Mouse (Mus musculus) intestine, postnatal 0 days (tissue): ENCODE data around the gene Gm14190. TPM values are rescaled to one million over a fixed set of nuclear protein-coding genes. Genes with fewer than 3 reads are reported as not detected.
"Not testable (repeated sequence)": the region's sequence is repeated elsewhere in the genome, so short reads cannot be mapped to it uniquely, and the experiment has no call there.

Experiments
- ATAC-seq: fragments of 200-750 bp; cut with Nextera tagmentation; 2 replicates; pipeline ENCODE4 v1.8.0; 2017; ENCODE audit warnings: mild to moderate bottlenecking, moderate TSS enrichment, moderate library complexity
- H3K27ac ChIP-seq: fragments of 300-500 bp; sonication (generic); 2 replicates; pipeline ENCODE4 v1.5.1; 2014; ENCODE audit warnings: mild to moderate bottlenecking, low read depth, low read length, moderate library complexity
- H3K27me3 ChIP-seq: fragments of 300-500 bp; sonication (generic); replicated peaks from 2 replicates; pipeline ENCODE4 v1.6.1; 2014; ENCODE audit warnings: low read length, mixed read lengths; ENCODE audit not compliant: control insufficient read depth, insufficient read depth
- H3K36me3 ChIP-seq: fragments of 300-500 bp; sonication (generic); 2 replicates; pipeline ENCODE4 v1.6.1; 2014; ENCODE audit warnings: mild to moderate bottlenecking, moderate library complexity; ENCODE audit not compliant: control insufficient read depth, insufficient read depth
- H3K4me1 ChIP-seq: fragments of 300-500 bp; sonication (generic); replicated peaks from 2 replicates; pipeline ENCODE4 v1.6.1; 2014; ENCODE audit warnings: antibody characterized with exemption, low read length, mixed read lengths; ENCODE audit not compliant: control insufficient read depth, insufficient read depth
- H3K4me2 ChIP-seq: fragments of 300-500 bp; sonication (generic); replicated peaks from 2 replicates; pipeline ENCODE4 v1.6.1; 2014; ENCODE audit warnings: low read depth, mild to moderate bottlenecking, moderate library complexity
- H3K4me3 ChIP-seq: fragments of 300-500 bp; sonication (generic); 2 replicates; pipeline ENCODE4 v1.5.1; 2014; ENCODE audit warnings: low read depth, low read length
- H3K9ac ChIP-seq: fragments of 300-500 bp; sonication (generic); 2 replicates; pipeline ENCODE4 v1.6.1; 2014; ENCODE audit warnings: mild to moderate bottlenecking, low read depth, low read length
- H3K9me3 ChIP-seq: fragments of 300-500 bp; sonication (generic); 2 replicates; pipeline ENCODE4 v1.6.1; 2016; ENCODE audit warnings: mixed run types; ENCODE audit not compliant: control insufficient read depth
- CTCF ChIP-seq: sonication (generic); IDR thresholded peaks from 2 replicates; pipeline ENCODE4 v1.5.1; 2016; ENCODE audit warnings: low read depth, mild to moderate bottlenecking, control low read depth, antibody characterized with exemption, moderate library complexity
- WGBS: fragments of 180-500 bp; shearing (Covaris S2); extraction: QIAGEN DNeasy Blood & Tissue Kit; methylation state at CpG from one replicate; pipeline ENCODE4 v1.1.7; 2014; 5-methylcytosine and 5-hydroxymethylcytosine counted together
- polyA plus RNA-seq: library from polyadenylated mRNA; unstranded; fragments of >200 nt; fragmentation: Nextera tagmentation; extraction: Ambion mirVana; gene quantifications from 2 replicates; pipeline ENCODE4 v1.2.1, GENCODE M21; 2015

Gm14190 gene
- polyA plus RNA-seq, 1 experiment from 2014 or later = not detected

- no peak overlapping the region for H3K27ac ChIP-seq
- H3K9me3 ChIP-seq = no peaks in the 10 kb centered on the region
- H3K4me2 ChIP-seq = no peak overlapping the region
- 83% methylated on average over 10 of the region's 10 CpGs for WGBS
- H3K4me3 ChIP-seq = no peak overlapping the region
- ATAC-seq = no peak
- no peaks in the 10 kb centered on the region for H3K27me3 ChIP-seq
- no peaks in the 10 kb centered on the region for H3K4me1 ChIP-seq
- H3K36me3 ChIP-seq = no peaks in the 10 kb centered on the region
- no peak overlapping the region for H3K9ac ChIP-seq
- TF ChIP-seq CTCF = no peak
Measured at GRCm38 (mm10) chr11:99662802-99663201, 27.7 kb downstream of the Gm14190 start.

GRCm38 (mm10) chr11:99659256-99659655, 31.3 kb downstream of the Gm14190 start:
- no peaks in the 10 kb centered on the region for H3K36me3 ChIP-seq
- H3K27ac ChIP-seq = no peak overlapping the region
- H3K27me3 ChIP-seq = no peaks in the 10 kb centered on the region; the same call in 1 of the 2 replicates
- ATAC-seq = no peak
- no peak overlapping the region for H3K9ac ChIP-seq
- H3K9me3 ChIP-seq = no peaks in the 10 kb centered on the region
- no peak for TF ChIP-seq CTCF
- H3K4me3 ChIP-seq = no peak overlapping the region
- no peaks in the 10 kb centered on the region for H3K4me1 ChIP-seq
- H3K4me2 ChIP-seq = no peak overlapping the region
- WGBS = 88% methylated on average over 4 of the region's 4 CpGs

GRCm38 (mm10) chr11:99658467-99659010, 32.0 kb downstream of the Gm14190 start, which contains the start of gene Gm11563:
Gene Gm11563, minus strand, starts transcription at chr11:99658960.
- ATAC-seq = not testable (repeated sequence)
- 67% methylated on average over 10 of the region's 10 CpGs for WGBS

GRCm38 (mm10) chr11:99657051-99657450, 33.5 kb downstream of the Gm14190 start:
- ATAC-seq = no peak
- no peaks in the 10 kb centered on the region for H3K9me3 ChIP-seq
- H3K9ac ChIP-seq = no peak overlapping the region
- H3K36me3 ChIP-seq = no peaks in the 10 kb centered on the region
- H3K4me3 ChIP-seq = no peak overlapping the region
- H3K4me2 ChIP-seq = no peak overlapping the region
- no peak for TF ChIP-seq CTCF
- H3K27ac ChIP-seq = no peak overlapping the region
- 50% methylated on average over 5 of the region's 5 CpGs for WGBS
- no peaks in the 10 kb centered on the region; the same call in 1 of the 2 replicates for H3K27me3 ChIP-seq
- no peaks in the 10 kb centered on the region for H3K4me1 ChIP-seq

More at GRCm38 (mm10) chr11:99658467-99659010, 32.0 kb downstream of the Gm14190 start, which contains the start of gene Gm11563:
- not testable (repeated sequence) for H3K27ac ChIP-seq, H3K27me3 ChIP-seq, H3K36me3 ChIP-seq, H3K4me3 ChIP-seq, H3K9ac ChIP-seq, H3K4me1 ChIP-seq, H3K9me3 ChIP-seq, H3K4me2 ChIP-seq

GRCm38 (mm10) chr11:99650136-99650535, 40.4 kb downstream of the Gm14190 start, which contains the start of gene Gm11555:
Gene Gm11555, minus strand, starts transcription at chr11:99650236.
- 84% methylated on average over 2 of the region's 2 CpGs for WGBS
- Histone ChIP-seq H3K36me3 (no peaks in the 10 kb centered on the region), H3K9me3 (no peaks in the 10 kb centered on the region), H3K4me3 (no peak within 1 kb of the TSS), H3K9ac (no peak within 1 kb of the TSS), H3K27me3 (no peaks in the 10 kb centered on the region), H3K27ac (no peak within 1 kb of the TSS), H3K4me1 (no peaks in the 10 kb centered on the region), H3K4me2 (no peak within 1 kb of the TSS)
- TF ChIP-seq CTCF = no peak
- no peak for ATAC-seq

- Histone ChIP-seq H3K9ac (no peak overlapping the region), H3K36me3 (no peaks in the 10 kb centered on the region), H3K9me3 (no peaks in the 10 kb centered on the region), H3K27ac (no peak overlapping the region), H3K4me3 (no peak overlapping the region), H3K4me1 (no peaks in the 10 kb centered on the region), H3K27me3 (no peaks in the 10 kb centered on the region), H3K4me2 (no peak overlapping the region)
- WGBS = 85% methylated on average over 15 of the region's 15 CpGs
- no peak for ATAC-seq
- no peak for TF ChIP-seq CTCF
Measured at GRCm38 (mm10) chr11:99646444-99646843, 44.1 kb downstream of the Gm14190 start.
